Mouse (Mus musculus) gastrocnemius, postnatal 36 days (tissue): ENCODE data around the gene Syne1. TPM values are rescaled to one million over a fixed set of nuclear protein-coding genes. Genes with fewer than 3 reads are reported as not detected.

Experiments
- DNase-seq, 2 experiments: peaks; one replicate each; pipeline ENCODE4 v3.0.0; 2022
- intact Hi-C: fragments of 180-260 bp; cut with DNase I; formaldehyde crosslinking; loops from one replicate; pipeline ENCODE4 v1.15.1; 2025
- total RNA-seq, 2 experiments: library from RNA; stranded (reverse); gene quantifications; 2 replicates each; pipeline ENCODE4 v1.2.3; 2021

Syne1 gene
- total RNA-seq, 2 experiments from 2014 or later: 38.9 to 47.7 TPM

DNA sequence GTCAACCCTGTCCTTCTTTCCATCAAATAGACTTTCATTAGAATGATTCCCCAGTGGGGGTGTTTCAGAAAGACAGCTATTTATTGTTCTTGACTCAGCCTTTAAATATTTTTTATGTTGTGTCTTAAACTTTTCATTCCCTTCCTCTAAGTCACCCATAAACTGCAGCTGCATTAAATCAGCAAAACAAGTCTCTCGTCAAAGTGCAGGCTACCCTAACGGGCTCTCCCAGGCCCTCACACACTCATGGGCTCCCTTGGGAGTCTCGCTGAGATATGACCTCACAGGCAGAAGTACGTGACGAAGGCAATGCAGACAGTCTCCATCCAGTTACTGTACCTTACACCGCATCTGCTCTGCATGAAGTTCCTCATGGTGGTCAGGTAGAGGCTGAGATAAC, 465.0 kb downstream of the Syne1 start:
- intact Hi-C loops: no loop called here
- DNase-seq: no peak

GRCm38 (mm10) chr10:5085792-5086191, 465.5 kb downstream of the Syne1 start:
- no peak for DNase-seq
- intact Hi-C loops: no loop called here

DNA sequence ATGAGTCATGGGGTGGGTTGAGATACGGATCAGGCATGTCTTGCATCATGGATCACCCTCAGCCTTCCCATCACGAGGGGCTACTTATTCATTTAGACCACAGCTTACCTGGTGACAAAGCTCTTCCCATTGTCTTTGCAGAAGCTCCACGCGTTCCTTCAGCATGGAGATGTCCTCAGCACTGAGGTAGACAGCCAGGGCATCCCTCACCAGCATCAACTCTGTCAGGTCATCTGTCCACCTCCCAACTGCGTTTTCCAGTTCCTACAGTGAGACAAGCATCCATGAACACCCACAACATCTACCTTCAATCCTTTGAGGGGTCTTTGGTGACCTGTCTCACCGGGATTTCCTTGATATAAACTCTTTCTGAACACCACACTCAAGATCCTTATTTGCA, 467.6 kb downstream of the Syne1 start:
- intact Hi-C loops: no loop called here
- no peak for DNase-seq

DNA sequence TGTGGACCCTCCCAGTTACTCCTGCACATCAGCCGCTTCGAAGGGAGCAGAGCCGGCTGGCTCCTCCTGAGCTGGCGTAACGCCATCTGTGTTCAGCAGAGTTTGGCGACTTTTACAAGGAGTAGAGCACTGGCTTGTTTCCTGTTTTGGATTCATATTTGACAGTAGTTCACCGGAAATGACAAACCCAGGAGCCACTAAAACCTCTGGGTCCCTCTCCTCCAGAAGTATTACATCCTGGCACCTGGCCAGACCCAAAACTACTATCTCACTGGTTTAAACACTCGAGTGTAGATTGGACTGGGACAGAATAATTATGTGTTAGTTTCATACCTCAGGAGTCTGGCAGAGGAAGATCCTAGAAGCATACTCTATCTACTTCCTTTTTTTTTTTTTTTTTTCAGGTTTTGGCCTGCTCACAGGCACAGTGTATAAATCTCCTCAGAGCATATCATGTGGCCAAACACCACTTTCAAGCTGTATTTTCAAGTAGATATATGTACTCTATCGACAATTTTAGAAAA, 471.3 kb downstream of the Syne1 start:
- peak; percentile 29 to 48 for DNase-seq

DNA sequence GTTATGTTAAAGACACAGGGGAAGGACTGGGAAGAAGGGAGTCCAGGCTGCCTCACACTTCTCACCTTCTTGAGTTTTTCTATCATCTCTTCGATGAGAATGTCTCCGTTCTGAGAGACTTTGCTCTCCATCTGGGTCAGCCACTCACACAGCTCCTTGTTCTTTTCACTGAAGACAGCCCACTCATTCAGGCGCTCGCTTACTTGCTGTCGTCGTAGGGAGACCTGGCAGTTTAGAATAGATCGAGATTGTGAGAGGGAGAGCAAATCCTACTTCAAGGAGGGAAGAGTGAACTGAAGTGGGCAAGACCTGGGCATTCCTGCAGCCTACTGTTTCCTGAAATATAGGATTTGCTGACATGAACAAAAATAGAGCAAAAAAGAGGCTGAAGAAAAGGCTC, 475.6 kb downstream of the Syne1 start:
- intact Hi-C loops: no loop called here
- DNase-seq: no peak

More for the DNA sequence above, 471.3 kb downstream of the Syne1 start:
- intact Hi-C loops: no loop called here

GRCm38 (mm10) chr10:5072054-5072453, 479.2 kb downstream of the Syne1 start:
- intact Hi-C loops: loop anchor here (5.0 kb wide), 1 partner anchor 460 kb away; the partner anchor contains the start of gene Esr1
- no peak for DNase-seq

DNA sequence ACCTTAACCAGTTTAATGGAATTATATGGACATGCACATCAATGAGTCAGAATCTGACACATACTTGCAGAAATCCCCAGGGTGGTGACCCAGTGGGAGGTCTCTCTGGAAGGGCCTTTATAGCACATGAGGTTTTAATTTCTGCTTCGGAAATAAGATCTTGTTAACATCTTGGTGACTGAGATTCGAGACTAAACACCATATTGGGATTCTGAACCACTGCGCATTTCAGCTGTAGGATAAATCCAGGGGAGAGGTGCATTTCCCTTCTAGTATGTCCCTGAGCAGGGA, 480.4 kb downstream of the Syne1 start:
- intact Hi-C loops: loop anchor here (5.0 kb wide), 1 partner anchor 459 kb away; the partner anchor contains the start of gene Esr1
- no peak for DNase-seq

DNA sequence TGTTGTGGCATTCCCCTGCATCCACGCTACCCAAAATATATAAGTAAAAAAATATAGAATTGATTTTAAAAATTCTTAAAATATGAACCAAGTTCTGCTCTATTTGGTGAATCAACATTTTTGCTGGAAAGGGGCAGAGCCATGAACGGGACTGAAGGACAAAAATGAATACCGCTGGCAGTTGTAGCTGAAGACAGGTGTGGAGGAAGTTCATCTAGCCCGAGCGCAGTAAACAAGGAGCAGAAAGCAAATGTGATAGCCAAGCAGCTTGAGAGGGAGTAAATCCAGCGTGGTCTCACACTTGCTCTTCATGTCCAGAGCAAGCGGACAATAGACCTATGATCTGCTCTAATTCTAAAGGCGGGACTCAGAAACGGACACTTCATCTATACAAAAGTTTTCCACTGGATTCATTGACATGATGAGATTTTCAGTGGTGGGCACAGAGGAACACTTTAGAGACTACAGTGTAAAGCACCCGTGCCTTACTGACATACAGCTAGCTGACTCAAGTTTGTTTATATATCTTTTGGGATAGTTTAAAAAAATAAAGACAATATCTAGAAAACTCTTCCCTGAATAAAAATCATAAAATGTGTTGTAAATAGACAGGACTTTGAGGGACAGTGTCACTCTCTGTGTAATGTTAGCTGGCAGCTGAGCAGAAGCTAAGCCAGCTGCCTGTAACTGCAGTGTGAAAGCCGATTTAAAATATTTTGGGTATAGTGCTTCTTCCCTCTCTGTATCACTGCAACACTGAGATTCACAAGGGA, 480.9 kb downstream of the Syne1 start:
- intact Hi-C loops: loop anchor here (5.0 kb wide), 1 partner anchor 458 kb away; the partner anchor contains the start of gene Esr1
- no peak for DNase-seq

GRCm38 (mm10) chr10:5068676-5069265, 482.5 kb downstream of the Syne1 start, which contains the start of gene Gm10097:
Gene Gm10097, plus strand, starts transcription at chr10:5069192.
- peak in 1 of 2 experiments; percentile 29 for DNase-seq
- intact Hi-C loops: no loop called here

GRCm38 (mm10) chr10:5067113-5067512, 484.2 kb downstream of the Syne1 start:
- intact Hi-C loops: no loop called here
- no peak for DNase-seq

- no peak for DNase-seq
- intact Hi-C loops: no loop called here
Measured at GRCm38 (mm10) chr10:5059983-5060382, 491.3 kb downstream of the Syne1 start.

DNA sequence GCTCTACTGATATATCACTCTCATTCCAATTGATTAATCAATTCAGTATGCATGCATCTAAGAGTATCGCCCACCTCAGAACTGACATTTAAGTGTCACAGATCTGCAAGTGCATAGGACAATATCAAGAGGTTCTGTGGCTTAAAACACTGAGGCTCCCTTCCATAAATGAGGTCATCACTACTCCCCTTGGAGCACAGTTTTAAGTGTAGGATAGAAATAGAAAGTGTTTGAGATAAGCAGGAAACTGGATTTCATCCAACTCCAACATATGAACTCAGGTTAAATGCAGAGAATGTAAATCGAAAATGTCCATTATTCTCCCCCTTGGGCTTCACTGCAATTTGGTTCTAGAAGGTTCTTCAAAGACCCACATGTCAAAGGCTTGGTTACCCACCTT, 492.4 kb downstream of the Syne1 start:
- no peak for DNase-seq
- intact Hi-C loops: no loop called here

GRCm38 (mm10) chr10:5057661-5058060, 493.6 kb downstream of the Syne1 start:
- intact Hi-C loops: no loop called here
- no peak for DNase-seq

DNA sequence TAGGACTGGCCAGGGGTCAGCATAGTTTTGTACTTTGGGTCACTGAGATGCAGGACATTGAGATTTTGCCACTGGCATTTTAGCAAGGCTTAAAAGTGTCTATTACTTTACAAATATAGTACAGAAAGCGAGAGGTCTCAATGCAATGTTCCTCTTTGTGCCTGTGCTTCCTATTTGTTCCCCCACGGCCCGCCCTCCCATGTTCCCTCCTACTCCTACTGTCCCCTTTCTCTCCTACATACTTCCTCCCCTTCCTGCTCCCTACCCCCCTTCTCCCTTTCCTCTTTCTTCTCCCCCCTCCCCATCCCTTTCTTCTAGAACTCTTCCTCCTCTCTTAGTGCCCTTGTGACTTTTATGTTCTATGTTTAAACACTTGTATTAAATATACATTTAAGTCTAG, 494.3 kb downstream of the Syne1 start:
- intact Hi-C loops: no loop called here
- DNase-seq: no peak

DNA sequence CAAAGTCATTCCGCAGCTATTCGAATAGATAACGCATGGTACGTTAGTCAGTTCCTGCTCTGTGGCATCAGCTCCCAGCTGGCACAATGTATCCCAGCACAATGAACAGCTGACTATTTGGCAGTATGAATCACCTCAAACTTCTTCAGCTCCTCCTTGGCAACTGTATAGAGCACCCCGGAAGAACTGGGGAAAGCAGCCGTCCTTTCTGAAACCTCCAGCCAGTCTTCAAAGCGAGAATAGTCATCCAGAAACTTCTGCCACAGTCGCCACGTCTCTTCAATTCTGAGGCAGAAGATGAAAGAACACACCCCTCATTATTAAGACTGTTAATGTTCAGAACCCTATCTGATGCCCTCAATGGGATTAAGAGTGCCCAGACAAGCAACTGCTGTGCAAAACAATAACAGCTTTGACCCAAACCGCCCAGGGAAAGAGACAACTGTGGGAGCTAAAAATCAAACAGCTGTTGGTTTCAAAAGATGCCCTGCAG, 495.0 kb downstream of the Syne1 start:
- no peak for DNase-seq
- intact Hi-C loops: no loop called here

DNA sequence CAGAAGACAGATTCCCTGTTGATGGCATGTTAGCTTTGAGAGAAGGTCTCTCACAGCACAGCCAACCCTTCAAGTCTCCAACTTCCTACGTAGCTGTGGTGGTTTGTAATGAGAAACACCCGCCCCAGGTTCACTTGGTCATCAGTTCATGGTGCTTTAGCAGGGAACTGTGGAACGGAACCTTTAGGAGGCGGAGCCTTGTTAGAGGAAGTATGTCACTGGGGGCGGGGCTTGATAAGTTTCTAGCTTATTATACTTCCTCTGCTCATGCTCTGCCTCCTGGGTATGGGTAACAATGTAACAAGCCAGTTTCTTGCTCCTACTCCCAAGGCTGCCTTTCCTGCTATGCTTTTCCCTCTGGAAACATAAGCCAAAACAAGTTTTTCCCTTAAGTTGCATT, 505.6 kb downstream of the Syne1 start:
- no peak for DNase-seq
- intact Hi-C loops: no loop called here

- intact Hi-C loops: no loop called here
- no peak for DNase-seq
Measured at GRCm38 (mm10) chr10:5045213-5045612, 506.1 kb downstream of the Syne1 start.

DNA sequence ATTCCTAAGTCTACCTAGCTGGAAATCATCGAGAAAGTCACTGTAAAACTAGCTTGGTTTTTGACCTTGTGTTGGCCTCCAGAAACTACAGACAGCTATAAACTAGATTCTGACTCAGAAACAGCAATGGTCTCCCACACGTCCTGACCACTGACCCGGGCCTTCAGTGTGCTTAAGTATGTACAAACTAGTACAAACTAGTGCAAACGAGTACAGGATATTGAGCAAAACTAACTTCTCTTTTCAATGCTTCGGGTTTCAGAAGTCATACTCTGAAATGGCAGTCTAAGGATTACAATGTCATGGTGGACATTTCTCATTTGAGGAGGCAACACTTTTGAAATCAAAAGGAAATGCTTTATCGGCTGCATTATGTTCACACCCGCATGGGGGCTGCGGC, 506.8 kb downstream of the Syne1 start:
- intact Hi-C loops: no loop called here
- no peak for DNase-seq

DNA sequence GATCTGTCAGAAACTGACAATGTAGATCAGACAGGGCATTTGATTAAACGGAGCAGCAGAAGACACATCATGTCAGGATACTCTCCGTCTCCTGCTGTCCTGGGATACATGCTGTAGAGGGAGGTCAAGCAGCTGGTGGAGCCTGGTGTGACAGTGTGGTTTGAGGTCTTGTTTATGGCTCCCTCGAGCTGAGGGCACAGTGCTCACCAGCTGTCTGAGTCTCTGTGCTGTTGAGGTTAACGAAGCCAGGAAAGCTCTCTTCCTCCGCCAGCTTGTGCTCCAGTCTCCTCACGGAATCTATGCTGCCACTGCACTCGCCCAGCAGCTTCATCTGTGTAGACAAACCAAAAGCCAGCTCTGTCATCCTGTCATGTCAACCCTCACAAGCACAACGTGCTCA, 510.0 kb downstream of the Syne1 start:
- intact Hi-C loops: no loop called here
- DNase-seq: no peak

DNA sequence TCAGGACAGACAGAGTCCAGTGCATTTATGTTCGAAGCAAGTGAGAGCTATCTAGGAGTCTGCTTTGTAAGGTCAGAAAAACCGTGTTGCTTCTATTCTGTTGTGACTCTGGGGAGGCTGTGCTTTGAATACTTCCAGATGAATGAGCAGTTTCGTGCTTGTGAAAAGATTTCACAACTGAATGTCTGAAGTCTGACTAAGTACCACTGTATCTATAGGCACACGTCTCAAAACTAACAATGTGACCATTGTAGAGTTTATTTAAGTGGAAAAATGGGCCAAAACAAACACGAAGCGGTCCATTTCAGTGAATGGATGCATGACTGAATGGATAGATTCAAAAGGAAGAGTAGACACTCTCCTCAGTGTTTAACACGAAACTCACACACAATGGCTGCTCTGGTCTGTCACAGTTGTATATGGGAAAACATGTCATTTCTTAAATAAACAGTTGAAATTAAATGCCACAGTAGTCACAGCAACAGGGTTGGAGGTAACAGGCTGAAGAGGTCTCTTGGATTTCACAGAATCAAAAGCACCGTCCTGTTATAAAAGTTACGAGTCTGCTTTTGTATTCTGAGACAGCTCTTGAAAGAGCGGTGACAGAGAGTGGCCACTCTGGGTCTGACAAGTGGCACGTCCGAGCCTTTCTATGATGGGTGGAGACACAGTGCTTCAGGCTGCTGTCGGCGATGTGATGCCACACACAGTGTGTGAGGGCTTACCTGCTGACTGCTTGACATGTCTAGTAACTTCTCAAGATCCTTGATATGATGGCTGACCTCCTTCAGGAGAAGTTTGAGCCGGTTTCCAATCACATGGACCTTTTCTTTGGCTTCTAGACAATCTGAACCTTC, 518.9 kb downstream of the Syne1 start:
- DNase-seq: no peak
- intact Hi-C loops: no loop called here

- intact Hi-C loops: no loop called here
Measured at GRCm38 (mm10) chr10:5029883-5030282, 521.4 kb downstream of the Syne1 start.

More at GRCm38 (mm10) chr10:5029883-5030282, 521.4 kb downstream of the Syne1 start:
- DNase-seq: no peak
